Mouse (Mus musculus): ENCODE data around the gene Jpt1. TPM values are rescaled to one million over a fixed set of nuclear protein-coding genes. Genes with fewer than 3 reads are reported as not detected.
A peak's percentile ranks its signal among the peaks of the same experiment; 100 is the strongest.
"Not testable (repeated sequence)": the region's sequence is repeated elsewhere in the genome, so short reads cannot be mapped to it uniquely, and the experiment has no call there.

The Jpt1 gene
- total RNA-seq, 2 experiments from 2014 or later, result 80.5 to 106 TPM

DNA sequence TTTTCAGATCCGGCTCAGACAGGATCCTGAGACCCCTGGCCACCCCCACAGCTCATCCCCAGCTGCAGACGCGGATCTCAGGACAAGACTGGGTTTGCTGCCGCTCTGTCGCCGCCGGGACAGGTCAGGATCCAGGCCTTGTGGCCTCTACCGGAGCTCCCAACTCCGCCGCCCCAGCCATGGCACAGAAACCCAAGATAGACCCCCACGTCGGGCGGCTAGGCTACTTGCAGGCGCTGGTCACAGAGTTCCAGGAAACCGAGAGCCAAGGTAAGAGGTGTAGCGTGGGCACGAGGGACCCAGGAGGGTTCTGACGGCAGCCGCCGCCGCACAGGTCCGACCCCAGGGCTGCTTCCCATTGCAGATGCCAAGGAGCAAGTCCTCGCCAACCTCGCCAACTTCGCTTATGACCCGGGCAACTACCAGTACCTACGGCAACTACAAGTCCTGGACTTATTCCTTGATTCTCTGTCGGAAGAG lies 38.4 kb downstream of the Jpt1 start:
- DNase-seq, result no peak

DNA sequence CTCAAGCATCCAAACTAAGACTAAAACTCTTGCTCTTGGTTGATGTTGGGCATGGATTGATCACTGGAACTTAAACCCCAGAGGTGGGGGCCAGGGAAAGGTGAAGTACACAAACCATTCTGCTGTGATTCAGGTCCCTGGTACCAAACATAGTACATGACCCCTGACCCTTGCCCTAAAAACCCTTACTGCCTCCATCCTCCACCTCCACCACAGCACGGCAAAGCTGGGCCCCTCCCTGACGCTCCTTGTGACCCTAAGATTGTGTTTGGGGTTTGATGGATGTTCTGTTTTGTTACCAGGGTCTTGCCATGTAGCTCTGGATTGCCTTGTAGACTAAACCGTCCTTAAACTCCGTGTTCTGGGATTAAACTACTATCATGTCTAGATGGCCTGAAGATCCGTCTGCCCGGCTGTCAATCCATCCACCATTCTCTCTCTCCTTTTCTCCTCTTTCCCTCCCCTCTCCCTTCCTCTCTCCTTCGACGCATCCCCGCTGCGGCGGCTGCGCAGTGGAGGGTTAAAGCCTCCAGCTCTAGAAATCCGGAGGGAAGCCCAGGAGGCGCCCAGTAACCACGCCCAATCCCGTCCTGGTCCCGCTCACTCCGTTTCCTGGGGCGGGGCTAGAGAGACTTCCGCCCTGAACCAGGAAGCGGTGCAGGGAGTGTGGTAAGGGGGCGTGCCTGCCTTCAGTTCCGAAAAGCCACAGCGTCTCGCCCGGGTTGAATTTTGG lies 39.0 kb downstream of the Jpt1 start, which contains the start of gene Armc7:
Gene Armc7, plus strand, starts transcription at position 643 of the 733 bp plus-strand sequence.
- DNase-seq, result peak; percentile 97

GRCm38 (mm10) chr11:115473626-115474275 lies 40.4 kb downstream of the Jpt1 start:
- DNase-seq, result peak; percentile 90 to 92

DNA sequence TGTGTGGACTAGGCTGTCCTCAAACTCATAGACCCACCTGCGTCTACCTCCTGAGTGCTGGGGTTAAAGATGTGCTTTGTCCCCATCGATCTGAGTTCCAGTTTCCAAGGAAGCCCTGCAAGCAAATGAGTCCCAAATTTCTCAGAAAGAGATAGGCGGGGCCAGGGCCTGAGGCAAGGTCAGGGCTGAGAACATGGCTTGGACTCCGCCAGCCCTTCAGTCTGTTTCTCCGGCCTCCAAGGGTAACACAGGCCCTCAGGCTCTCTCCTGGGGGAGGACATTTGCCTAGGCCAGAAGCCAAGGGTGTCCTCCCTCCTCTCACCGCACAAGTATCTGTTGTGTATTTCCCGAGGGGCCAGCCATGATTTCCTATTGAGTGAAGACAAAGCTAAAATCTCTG lies 42.0 kb downstream of the Jpt1 start:
- no peak for DNase-seq

DNA sequence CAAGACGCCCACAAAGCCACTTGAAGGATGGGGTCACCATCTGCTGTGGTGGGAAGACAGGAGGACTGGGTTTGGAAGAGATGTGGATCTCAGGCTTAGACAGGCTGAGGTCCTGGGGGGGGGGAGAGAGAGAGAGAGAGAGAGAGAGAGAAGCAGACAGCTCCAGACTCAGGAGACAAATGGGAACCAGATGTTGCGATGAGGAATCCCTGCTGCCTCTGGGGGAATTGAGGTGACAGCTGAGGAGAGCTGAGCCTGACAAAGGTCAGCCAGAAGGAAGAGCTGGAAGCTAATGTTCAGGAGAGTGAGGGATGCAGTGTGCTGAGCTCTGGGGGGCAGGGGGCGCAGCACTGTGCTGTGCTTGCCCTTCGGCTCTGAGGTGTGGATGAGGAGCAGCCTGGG lies 47.0 kb downstream of the Jpt1 start:
- no peak for DNase-seq

GRCm38 (mm10) chr11:115464851-115465250 lies 49.3 kb downstream of the Jpt1 start:
- no peak for DNase-seq

- DNase-seq, result peak; percentile 29 to 43
These were observed 50.8 kb downstream of the Jpt1 start for GRCm38 (mm10) chr11:115463397-115463796.

DNA sequence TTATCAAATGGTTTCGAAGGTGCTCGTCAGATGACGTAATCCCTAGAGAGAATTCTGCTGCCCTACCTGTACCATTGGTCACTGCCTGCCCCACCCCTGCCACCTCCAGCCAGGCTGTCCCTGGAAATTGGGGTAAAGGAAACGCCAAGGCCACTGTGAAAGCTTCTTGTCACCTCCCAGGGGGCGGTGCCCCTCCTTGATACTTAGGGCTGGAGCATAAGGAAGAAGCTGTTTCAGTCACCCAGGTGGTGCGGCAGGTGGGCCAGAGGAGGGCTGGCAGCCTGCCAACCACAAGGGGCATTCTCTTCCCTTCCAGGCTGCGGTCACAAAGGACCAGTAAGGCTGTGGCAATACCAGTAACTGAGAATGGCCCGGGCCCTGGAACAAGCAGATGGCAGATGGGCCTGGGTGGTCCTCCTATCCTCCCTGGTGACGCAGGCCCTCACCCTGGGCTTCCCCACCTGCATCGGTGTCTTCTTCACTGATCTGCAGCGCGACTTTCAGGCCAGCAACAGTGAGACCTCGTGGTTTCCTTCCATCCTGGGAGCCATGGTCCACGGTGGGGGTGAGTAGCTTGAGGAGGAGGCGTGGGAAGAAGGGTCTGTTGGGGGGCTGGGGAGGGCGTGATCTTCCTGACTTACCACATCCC lies 51.8 kb downstream of the Jpt1 start, which contains the start of gene Slc16a5:
Gene Slc16a5, plus strand, starts transcription at position 232 of the 649 bp plus-strand sequence.
- no peak for DNase-seq

DNA sequence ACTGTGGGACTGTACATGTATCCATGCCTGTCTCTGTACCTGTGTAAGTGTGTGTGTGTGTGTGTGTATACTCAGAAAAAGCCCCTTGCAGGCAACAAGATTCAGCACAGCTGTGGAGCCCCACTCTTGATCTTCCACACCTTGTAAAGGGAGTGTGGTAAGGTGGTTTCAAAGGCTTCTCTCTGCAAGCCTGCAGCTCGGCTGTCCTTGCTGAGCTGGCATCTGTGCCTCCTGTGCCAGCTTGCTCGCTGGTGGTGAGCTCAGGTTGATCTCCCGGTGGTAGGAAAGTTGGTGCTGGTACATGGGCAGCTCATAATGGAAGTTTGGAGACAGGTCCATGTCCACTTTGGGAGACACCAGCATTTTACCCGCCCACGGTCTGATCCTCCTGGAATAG lies 52.3 kb downstream of the Jpt1 start:
- DNase-seq, result no peak

GRCm38 (mm10) chr11:115460976-115461375 lies 53.2 kb downstream of the Jpt1 start:
- no peak for DNase-seq

GRCm38 (mm10) chr11:115457405-115457804 lies 56.8 kb downstream of the Jpt1 start:
- DNase-seq, result peak in 1 of 2 experiments; percentile 67

DNA sequence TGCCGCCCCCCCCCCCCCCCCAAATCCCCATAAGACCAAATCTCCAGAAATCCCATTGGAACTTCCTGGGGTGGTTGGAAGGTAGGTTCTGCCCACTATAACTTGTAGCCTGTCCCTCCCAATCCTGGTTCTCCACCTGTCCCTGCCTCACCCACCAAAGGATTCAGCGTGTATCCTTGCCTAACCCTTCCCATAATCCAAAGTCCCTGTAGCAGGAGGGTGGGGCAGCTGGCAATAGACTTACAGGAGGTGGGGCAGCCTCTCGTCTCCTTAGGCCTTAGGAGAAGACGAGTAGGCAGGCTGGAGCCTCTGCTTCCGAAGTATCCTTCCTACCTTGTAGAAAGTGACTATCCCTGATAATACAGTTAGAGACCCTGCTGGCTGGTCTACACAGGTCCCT lies 58.0 kb downstream of the Jpt1 start:
- no peak for DNase-seq

- DNase-seq, result no peak
These were observed 58.6 kb downstream of the Jpt1 start for GRCm38 (mm10) chr11:115455619-115456018.

DNA sequence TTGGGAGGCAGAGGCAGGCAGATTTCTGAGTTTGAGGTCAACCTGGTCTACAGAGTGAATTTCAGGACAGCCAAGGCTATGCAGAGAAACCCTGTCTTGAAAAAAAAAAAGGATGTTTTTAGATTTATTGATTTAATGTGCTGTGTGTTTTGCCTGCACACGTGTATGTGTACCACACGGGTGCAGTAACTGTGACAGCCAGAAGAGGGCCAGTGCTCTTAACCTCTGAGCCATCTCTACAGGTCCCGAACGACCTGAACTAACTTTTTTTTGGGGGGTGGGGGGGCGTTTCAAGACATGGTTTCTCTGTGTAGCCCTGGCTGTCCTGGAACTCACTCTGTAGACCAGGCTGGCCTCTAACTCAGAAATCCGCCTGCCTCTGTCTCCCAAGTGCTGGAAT lies 59.4 kb downstream of the Jpt1 start:
- DNase-seq, result not testable (repeated sequence)

DNA sequence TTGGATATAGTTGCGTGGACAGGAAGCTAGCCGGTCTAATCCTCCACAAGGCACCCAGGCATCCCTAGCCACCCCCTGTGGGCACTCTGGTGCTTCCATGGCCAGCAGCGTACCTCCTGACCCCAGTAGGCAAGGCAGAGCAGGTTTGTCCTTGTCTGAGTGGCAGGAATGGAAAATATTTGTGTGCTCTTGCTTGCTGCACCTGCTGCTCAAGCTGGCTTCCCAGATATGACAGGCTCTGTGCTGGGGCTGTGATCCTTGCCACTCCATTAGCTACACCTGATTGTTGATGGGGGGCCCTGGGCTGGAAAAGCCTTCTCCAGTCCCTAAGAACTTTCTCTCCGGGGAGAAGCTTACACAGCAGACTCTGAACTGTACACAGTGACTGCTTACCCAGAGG lies 60.9 kb downstream of the Jpt1 start:
- DNase-seq, result no peak

GRCm38 (mm10) chr11:115452281-115452860 lies 61.8 kb downstream of the Jpt1 start:
- no peak for DNase-seq

- no peak for DNase-seq
These were observed 62.4 kb downstream of the Jpt1 start for GRCm38 (mm10) chr11:115451781-115452241.

- DNase-seq, result peak; percentile 47
These were observed 64.0 kb downstream of the Jpt1 start for GRCm38 (mm10) chr11:115450176-115450575.

- no peak for DNase-seq
These were observed 65.2 kb downstream of the Jpt1 start for GRCm38 (mm10) chr11:115448998-115449397.

DNA sequence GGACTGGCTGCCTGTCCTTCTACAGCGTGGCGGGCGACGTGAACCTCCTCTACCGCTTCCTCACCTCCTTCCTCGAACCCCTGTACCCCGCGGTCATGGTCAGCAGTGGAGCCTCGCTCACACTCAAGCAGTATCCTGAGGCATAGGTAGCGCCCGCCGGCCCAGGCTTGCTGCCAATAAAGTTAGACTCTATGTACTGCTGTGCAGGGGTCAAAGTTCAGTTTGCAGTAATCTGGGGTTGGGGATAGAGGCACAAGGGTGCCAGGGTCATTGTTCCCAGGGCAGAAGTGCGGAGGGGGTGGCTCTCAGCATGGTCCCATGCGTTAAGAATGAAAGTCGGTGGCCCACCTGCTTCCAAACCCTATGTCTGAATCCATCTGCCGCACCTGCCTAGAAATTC lies 66.1 kb downstream of the Jpt1 start:
- DNase-seq, result no peak

Data from adrenal gland, postnatal 36 days (tissue).